Mouse (Mus musculus): ENCODE data around the gene Cmtm2b.

Gene Cmtm2b

DNA sequence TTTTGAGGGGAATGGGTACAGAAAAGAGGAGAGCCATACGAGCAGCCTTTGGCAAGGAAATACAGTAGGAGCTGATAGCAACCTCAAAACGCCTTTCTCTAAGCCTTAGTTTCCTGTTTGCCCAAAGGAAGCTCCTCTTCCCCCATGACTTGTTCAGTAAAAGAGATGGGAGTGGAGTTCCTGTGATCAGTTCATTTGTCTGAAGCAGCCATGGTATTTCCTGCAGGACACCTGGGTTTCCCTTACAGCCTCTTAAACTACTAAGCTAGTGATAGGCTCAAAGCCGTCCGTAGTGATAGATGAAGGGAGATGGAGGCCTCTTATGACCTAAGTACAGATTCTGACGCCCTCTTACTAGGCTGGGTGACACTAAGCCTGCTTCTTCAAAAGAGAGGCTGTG lies 20.4 kb downstream of the Cmtm2b start:
- no peak for DNase-seq (ENCODE audit: low spot score)

DNA sequence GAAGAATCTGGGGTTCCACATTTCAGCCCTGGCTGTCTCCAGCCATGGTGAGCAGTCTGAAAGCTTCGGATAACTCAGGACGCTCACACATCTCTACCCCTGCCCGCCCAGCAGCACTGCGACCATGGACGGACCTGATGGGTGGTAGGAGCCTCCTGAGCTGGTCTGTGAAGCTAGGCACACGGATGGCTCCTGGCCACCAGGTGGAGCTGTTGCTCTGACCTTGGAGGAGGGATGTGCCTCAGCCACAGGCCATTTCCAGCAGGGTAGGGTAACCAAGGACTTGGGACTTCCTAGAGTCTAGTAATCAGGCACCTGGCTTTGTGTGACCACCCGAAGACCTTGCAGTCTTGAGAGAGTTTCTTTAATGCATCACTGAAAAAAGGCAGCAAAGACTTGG lies 21.9 kb downstream of the Cmtm2b start:
- DNase-seq (ENCODE audit: low spot score), result peak; percentile 96

GRCm38 (mm10) chr8:104344622-104345021 lies 22.6 kb downstream of the Cmtm2b start:
- DNase-seq (ENCODE audit: low spot score), result no peak

- no peak for DNase-seq (ENCODE audit: low spot score)
Observed at GRCm38 (mm10) chr8:104346706-104347105, 24.7 kb downstream of the Cmtm2b start.

- no peak for DNase-seq (ENCODE audit: low spot score)
Observed at GRCm38 (mm10) chr8:104348971-104349370, 26.9 kb downstream of the Cmtm2b start.

GRCm38 (mm10) chr8:104350047-104350446 lies 28.0 kb downstream of the Cmtm2b start:
- no peak for DNase-seq (ENCODE audit: low spot score)

- peak; percentile 35 for DNase-seq (ENCODE audit: low spot score)
Observed at GRCm38 (mm10) chr8:104353186-104353585, 31.2 kb downstream of the Cmtm2b start.

DNA sequence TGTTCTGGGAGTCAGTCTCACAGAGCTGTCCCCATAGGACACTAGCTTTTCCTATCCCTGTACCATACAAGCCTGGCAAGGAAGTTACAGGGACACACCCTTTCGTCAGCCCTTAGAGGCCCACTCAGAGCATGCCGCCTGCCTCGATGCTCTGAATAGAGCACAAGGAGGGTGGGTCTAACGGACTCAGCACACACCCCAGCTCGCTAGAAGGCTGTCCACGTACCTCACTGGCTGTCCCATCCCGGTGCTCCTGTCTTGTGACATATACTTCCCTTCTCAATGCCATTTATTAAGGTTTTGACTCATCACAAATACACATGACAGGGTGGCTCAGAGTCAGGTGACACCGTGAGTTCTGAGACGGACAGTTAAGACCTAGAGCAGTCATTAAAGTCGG lies 32.5 kb downstream of the Cmtm2b start:
- DNase-seq (ENCODE audit: low spot score), result no peak

DNA sequence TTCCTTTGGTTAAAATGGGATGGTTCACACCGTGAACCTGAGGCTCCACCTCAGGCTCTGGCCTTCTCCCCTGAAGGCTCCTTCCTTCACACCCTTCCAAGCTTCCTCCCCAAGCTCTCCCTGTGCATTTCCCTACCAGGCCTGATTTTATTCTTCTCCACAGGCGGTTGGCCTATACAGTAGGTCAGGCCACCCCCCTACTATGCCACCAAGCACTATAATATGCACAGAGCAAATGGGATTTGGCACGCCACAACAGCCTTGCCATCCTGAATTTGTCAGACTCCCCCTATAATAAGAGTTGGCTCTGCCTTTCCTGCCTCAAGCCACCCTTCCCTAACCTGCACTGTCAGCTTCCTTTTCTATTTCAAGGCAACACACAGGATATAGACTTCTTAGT lies 36.6 kb downstream of the Cmtm2b start:
- no peak for DNase-seq (ENCODE audit: low spot score)

- DNase-seq (ENCODE audit: low spot score), result no peak
Observed at GRCm38 (mm10) chr8:104359778-104360456, 37.9 kb downstream of the Cmtm2b start.

GRCm38 (mm10) chr8:104365695-104366094 lies 43.7 kb downstream of the Cmtm2b start:
- DNase-seq (ENCODE audit: low spot score), result no peak

DNA sequence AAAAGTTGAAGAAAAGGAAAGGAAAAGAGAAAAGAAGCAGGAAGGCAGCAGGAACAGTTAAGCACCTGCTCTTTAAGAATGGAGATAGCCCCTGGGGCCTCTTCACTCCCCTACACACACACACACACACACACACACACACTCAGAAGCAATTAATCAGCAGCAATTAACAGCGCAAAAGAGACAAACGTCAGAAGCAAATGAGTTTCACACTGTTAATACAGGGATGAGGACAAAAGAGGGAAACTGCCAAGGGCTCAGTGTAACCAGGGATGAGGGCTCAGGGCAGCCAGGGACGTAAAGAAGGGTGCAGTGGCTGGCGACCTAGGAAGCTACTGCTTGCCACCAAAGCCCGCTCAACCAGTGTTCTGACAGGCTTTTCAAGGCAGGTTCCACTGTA lies 45.4 kb downstream of the Cmtm2b start:
- no peak for DNase-seq (ENCODE audit: low spot score)

DNA sequence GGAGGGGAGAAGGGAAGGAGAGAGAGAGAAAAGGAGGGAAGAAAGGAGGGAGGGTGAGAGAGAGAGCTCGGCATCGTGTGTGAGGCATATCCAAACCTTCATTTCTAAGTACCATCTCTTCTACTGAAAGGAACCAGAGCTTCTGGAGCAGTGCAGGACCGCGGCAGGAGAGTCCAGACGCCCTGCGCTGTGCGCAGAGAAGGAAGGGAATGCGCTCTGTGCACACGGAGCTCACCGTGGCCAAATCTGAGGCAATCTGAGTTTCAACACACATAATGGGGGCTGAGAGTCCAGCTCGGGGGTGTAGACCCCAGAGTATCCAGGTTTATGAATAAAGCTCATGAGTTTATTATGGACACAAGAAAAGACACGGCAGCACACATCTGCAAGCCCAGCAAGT lies 47.6 kb downstream of the Cmtm2b start:
- no peak for DNase-seq (ENCODE audit: low spot score)

- DNase-seq (ENCODE audit: low spot score), result no peak
Observed at GRCm38 (mm10) chr8:104370071-104370470, 48.0 kb downstream of the Cmtm2b start.

- DNase-seq (ENCODE audit: low spot score), result no peak
Observed at GRCm38 (mm10) chr8:104371121-104371520, 49.1 kb downstream of the Cmtm2b start.

DNA sequence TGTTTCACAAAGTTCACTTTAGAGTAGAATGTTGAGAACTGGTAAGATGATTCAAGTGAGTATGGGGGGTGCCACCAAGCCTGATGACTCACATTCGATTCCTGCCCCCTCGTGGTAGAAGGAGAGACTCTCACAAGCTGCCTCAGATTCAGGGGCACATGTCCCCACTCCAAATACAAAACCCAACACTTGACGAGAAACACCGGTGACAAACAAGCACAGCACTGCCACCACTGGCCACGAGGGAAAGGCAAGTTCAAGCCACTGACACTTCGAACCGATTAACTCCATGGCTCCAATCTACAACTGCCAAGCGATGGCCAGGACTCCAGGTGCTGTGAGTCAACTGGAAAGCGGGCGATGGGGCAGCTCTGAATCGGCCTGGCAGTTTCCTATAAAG lies 51.7 kb downstream of the Cmtm2b start:
- no peak for DNase-seq (ENCODE audit: low spot score)

GRCm38 (mm10) chr8:104374269-104374668 lies 52.2 kb downstream of the Cmtm2b start:
- DNase-seq (ENCODE audit: low spot score), result no peak

- DNase-seq (ENCODE audit: low spot score), result no peak
Observed at GRCm38 (mm10) chr8:104374864-104375846, 53.1 kb downstream of the Cmtm2b start.

GRCm38 (mm10) chr8:104375959-104376358 lies 53.9 kb downstream of the Cmtm2b start:
- no peak for DNase-seq (ENCODE audit: low spot score)

DNA sequence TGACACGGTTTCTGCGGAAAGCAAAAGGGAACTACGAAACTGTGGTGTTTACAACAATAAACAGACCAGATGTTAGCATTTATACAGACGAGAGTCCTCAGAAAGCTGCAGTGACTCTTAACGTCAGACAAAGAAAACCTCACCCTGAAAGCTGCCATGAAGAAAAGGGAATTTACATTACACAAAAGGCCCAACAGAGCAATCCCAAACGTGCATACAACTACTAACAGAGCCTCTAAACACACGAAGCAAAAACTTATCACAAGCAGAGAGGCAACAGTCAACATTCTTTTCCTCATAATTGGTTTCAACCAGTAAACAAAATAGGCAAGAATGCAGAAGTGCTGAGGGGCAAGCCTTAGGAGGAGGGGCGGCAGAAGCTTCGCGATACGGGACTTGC lies 54.6 kb downstream of the Cmtm2b start:
- DNase-seq (ENCODE audit: low spot score), result no peak

DNA sequence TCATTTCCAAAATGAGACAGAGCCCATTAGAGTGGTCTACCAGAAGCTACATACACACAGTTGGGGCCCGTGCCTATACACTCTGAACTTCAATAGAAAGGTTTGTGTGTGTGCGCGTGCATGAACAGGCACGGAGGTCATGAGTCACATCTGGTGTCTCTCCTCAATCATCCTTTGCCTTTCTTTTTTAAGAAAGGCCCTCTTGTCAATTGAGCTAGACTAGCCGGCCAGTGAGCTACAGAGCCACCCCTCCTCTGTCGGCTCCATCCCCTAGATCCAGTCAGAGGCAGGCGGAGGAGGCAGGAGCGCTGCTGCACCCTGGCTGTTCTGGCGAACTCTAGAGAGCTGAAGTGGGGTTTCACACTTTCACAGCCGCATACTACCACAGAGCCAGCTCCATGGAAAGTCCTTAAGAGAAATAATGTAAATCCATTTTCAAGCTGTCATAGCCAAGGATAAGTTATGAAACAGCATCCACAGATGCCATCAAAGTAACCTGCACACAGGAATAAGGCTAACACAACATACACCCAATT lies 57.3 kb downstream of the Cmtm2b start:
- DNase-seq (ENCODE audit: low spot score), result peak; percentile 72

DNA sequence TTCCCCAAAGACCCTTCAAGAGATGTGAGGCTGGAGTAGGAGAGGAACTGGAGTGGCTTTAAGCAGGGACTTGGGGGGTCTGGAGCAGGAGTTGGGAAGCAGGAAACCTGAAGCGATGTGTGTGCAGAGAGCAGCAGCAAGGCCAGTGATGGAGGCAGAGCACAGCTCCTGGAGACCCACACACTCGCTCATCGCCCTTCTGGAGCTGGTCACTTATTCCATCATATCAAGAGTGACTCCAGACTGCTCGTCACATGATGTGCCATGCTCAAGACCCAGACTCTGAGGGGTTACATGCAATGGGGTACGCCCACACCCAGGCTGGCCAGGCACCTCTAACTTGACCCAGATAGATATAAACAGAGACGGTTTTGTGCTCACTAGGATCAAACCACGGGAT lies 58.2 kb downstream of the Cmtm2b start:
- DNase-seq (ENCODE audit: low spot score), result no peak

Measured in embryo, embryonic 10 days (tissue).